Mouse (Mus musculus) spleen, adult 2 months (tissue): ENCODE data around the gene Nbea.

Experiments used
- CTCF ChIP-seq: fragments of 200-500 bp; IDR thresholded peaks from 2 replicates; pipeline ENCODE4 v1.5.1; 2011; ENCODE audit warnings: mild to moderate bottlenecking, inconsistent platforms; ENCODE audit not compliant: insufficient read depth, insufficient read length, insufficient replicate concordance; ENCODE audit errors: extremely low read depth
- POLR2A ChIP-seq: fragments of 200-500 bp; IDR thresholded peaks from 2 replicates; pipeline ENCODE4 v1.6.1; 2011; ENCODE audit warnings: low read depth, low read length, inconsistent platforms

- TF ChIP-seq POLR2A, result no peak
- no peak for TF ChIP-seq CTCF
Observed at GRCm38 (mm10) chr3:56187131-56187779, 3.8 kb upstream of the Nbea start.
